Mouse (Mus musculus) heart, embryonic 15.5 days (tissue): Measurements from ENCODE around the gene Rita1. TPM values are rescaled to one million over a fixed set of nuclear protein-coding genes. Genes with fewer than 3 reads are reported as not detected.

Source experiments
- ATAC-seq: fragments of 200-750 bp; cut with Nextera tagmentation; replicated peaks from 2 replicates; pipeline ENCODE4 v1.8.0; 2017; ENCODE audit warnings: low read depth, moderate TSS enrichment; ENCODE audit not compliant: insufficient number of reproducible peaks, insufficient read depth, low FRiP score
- H3K27ac ChIP-seq: fragments of 300-500 bp; sonication (generic); 2 replicates; pipeline ENCODE4 v1.5.1; 2015; ENCODE audit warnings: mild to moderate bottlenecking, inconsistent platforms
- H3K27me3 ChIP-seq: fragments of 300-500 bp; sonication (generic); 2 replicates; pipeline ENCODE4 v1.6.1; 2015; ENCODE audit warnings: inconsistent platforms
- H3K36me3 ChIP-seq: fragments of 300-500 bp; sonication (generic); 2 replicates; pipeline ENCODE4 v1.6.1; 2015; ENCODE audit warnings: mild to moderate bottlenecking, inconsistent platforms
- H3K4me1 ChIP-seq: fragments of 300-500 bp; sonication (generic); replicated peaks from 2 replicates; pipeline ENCODE4 v1.6.1; 2015; ENCODE audit warnings: inconsistent platforms
- H3K4me2 ChIP-seq: fragments of 300-500 bp; sonication (generic); 2 replicates; pipeline ENCODE4 v1.6.1; 2015; ENCODE audit warnings: inconsistent platforms, mild to moderate bottlenecking, moderate library complexity
- H3K4me3 ChIP-seq: fragments of 300-500 bp; sonication (generic); 2 replicates; pipeline ENCODE4 v1.5.1; 2015; ENCODE audit warnings: mild to moderate bottlenecking, inconsistent platforms
- H3K9ac ChIP-seq: fragments of 300-500 bp; sonication (generic); 2 replicates; pipeline ENCODE4 v1.6.1; 2015; ENCODE audit warnings: mild to moderate bottlenecking, inconsistent platforms
- H3K9me3 ChIP-seq: fragments of 300-500 bp; sonication (generic); replicated peaks from 2 replicates; pipeline ENCODE4 v1.6.1; 2016; ENCODE audit warnings: inconsistent platforms
- WGBS: fragments of 180-500 bp; shearing (Covaris S2); methylation state at CpG from one replicate; pipeline ENCODE4 v1.1.7; 2015; ENCODE audit warnings: mixed read lengths; 5-methylcytosine and 5-hydroxymethylcytosine counted together
- polyA plus RNA-seq: library from polyadenylated mRNA; unstranded; fragments of >200 nt; fragmentation: Nextera tagmentation; extraction: Ambion mirVana; gene quantifications from 2 replicates; pipeline ENCODE4 v1.2.1, GENCODE M21; 2015

The Rita1 gene
- polyA plus RNA-seq, 1 experiment from 2014 or later: 12.7 TPM

DNA sequence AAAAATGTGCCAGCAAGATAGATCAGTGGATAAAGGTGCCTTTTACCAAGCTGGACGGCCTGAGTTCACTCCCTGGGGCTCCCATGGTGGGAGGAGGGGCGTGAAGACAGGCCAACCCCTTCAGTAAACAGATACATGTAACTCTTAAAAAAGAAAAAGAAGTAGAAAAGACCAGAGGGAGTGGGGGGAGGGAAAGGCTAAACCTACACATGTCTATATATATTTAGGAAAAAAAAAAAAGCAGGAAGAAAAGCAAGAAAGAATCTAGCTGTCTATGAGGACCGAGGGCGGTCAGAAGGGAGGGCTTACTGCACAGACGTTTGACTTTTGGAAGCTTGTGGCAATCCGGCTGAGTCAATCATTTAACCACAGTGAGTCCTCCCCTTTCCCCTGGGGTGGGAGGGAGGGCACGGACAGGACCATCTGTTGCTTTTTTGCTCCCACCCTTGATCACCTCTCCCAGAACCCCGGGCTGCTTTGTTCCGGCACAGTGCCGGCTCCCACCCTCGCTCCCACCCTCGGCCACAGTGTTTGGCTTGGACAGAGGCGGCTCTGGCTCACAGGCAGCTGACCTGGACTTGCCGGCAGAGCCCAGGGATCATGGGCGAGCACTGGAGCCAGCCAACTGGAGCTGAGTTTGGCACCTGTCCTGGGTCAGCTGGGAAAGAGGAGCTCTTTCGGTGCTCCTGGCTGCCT is 51.6 kb downstream of the Rita1 start:
- Histone ChIP-seq H3K9me3 (no peaks in the 10 kb centered on the region), H3K36me3 (peaks cover 2% of the 10 kb centered on the region; the same call in 1 of the 2 replicates), H3K27ac (peak overlapping the region; percentile 55), H3K4me2 (peak overlapping the region; percentile 43; the same call in 1 of the 2 replicates), H3K4me3 (no peak overlapping the region), H3K9ac (no peak overlapping the region), H3K4me1 (peaks cover 43% of the 10 kb centered on the region), H3K27me3 (no peaks in the 10 kb centered on the region)
- ATAC-seq: 0 out of 2 replicates have a peak, but pooled peaks have one; percentile 24
- 20% methylated on average over 16 of the region's 16 CpGs for WGBS

DNA sequence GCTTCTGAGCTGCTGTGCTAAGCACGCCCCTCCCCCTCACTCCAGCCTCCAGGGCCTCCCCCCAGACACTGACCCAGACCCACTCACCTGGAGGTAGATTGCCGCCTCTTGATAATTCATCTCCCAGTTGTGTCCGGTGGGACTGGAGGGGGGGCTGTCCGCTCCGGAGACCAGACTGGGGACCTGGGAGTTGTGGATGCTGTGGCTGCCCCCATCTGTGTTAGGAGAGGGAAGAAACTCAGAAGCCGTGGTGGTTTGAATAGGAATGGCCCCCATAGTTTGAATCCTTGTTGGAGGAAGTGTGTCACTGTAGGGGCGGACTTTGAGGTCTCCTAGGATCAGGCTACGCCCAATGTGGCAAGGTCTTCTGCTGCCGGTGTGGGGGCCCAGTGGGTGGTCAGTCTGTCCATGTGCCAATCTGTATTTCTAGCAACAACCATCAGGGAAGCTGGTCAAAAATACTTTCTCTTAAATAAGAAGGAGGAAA is 52.2 kb downstream of the Rita1 start:
- no peak overlapping the region for H3K4me3 ChIP-seq
- peaks cover 37% of the 10 kb centered on the region for H3K4me1 ChIP-seq
- no peak for ATAC-seq
- no peaks in the 10 kb centered on the region for H3K27me3 ChIP-seq
- WGBS: 68% methylated on average over 9 of the region's 9 CpGs
- H3K9ac ChIP-seq: no peak overlapping the region
- H3K4me2 ChIP-seq: no peak overlapping the region; the same call in 1 of the 2 replicates
- peaks cover 2% of the 10 kb centered on the region; the same call in 1 of the 2 replicates for H3K36me3 ChIP-seq
- no peaks in the 10 kb centered on the region for H3K9me3 ChIP-seq
- peak overlapping the region; percentile 55; the same call in 1 of the 2 replicates for H3K27ac ChIP-seq

DNA sequence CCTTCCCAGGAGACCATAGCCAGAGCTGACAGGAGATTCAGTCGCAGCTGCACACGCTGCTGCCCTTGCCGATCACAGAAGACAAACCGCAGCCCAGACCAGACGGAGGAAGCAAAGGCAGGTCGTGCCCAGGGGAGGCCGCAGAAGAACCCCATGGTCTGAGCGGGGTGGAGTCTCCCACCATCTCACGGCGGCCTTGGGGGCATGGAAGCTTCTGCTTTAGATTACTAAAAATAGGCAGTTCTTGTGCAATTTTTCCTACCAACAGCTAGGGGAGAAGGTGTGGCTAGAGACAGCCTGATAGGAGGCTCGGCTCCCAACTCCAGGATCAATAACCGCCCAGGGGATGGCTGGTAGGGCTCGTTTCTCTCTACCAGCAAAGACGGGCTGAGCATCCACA is 53.6 kb downstream of the Rita1 start:
- H3K4me2 ChIP-seq: no peak overlapping the region
- H3K4me1 ChIP-seq: peaks cover 31% of the 10 kb centered on the region

DNA sequence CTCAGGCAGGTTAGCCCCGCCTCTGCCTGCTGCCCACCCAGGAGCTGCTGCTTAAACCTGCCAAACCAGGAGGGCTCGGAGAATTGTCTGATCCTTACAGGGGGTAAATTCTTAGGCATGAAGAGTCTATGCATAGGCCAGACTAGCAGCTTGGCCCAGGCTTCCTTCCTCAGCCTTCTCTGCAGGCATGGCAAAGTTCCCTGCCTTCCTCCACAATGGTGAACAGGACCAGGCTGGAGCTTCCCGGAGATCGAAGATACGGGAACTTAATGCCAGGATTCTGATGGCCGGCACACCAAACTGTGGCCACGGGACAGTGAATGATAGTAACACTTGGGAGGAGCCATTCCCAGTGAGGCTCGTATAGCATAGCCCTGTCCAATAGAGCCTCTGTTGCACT is 54.3 kb downstream of the Rita1 start:
- no peaks in the 10 kb centered on the region for H3K27me3 ChIP-seq
- H3K4me3 ChIP-seq: no peak overlapping the region
- no peak overlapping the region for H3K4me2 ChIP-seq
- H3K27ac ChIP-seq: no peak overlapping the region
- peaks cover 24% of the 10 kb centered on the region for H3K4me1 ChIP-seq
- no peak overlapping the region for H3K9ac ChIP-seq
- WGBS: 75% methylated on average over 8 of the region's 8 CpGs
- H3K36me3 ChIP-seq: peaks cover 15% of the 10 kb centered on the region
- no peak for ATAC-seq
- H3K9me3 ChIP-seq: no peaks in the 10 kb centered on the region

More for the DNA sequence above, 53.6 kb downstream of the Rita1 start:
- no peak overlapping the region for H3K27ac ChIP-seq
- WGBS: 55% methylated on average over 14 of the region's 14 CpGs
- H3K4me3 ChIP-seq: no peak overlapping the region
- peaks cover 14% of the 10 kb centered on the region for H3K36me3 ChIP-seq
- no peaks in the 10 kb centered on the region for H3K27me3 ChIP-seq
- H3K9me3 ChIP-seq: no peaks in the 10 kb centered on the region
- no peak overlapping the region for H3K9ac ChIP-seq
- no peak for ATAC-seq

DNA sequence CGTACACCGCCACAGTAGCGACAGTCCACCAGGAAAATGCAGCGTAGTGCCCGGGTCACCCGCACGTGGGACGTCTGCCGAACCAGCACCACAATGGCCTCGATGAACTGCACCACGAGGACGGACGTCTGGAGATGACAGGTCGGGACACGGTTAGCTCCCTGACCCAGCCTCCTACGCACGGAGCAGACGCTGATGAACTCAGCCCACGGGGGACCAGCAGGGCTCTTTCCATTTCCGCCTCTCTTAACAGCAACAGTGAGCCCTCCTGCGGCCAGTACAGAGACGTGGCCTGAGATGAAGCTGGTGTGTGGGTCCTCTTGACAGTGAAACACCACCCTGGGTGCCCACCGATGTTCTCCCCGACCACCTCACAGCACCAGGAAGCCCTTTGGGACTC is 56.5 kb downstream of the Rita1 start:
- no peak for ATAC-seq
- Histone ChIP-seq H3K9ac (no peak overlapping the region), H3K4me1 (peaks cover 14% of the 10 kb centered on the region), H3K4me2 (no peak overlapping the region), H3K4me3 (no peak overlapping the region), H3K27ac (no peak overlapping the region), H3K27me3 (no peaks in the 10 kb centered on the region), H3K9me3 (no peaks in the 10 kb centered on the region), H3K36me3 (peaks cover 22% of the 10 kb centered on the region)
- WGBS: 82% methylated on average over 24 of the region's 24 CpGs

DNA sequence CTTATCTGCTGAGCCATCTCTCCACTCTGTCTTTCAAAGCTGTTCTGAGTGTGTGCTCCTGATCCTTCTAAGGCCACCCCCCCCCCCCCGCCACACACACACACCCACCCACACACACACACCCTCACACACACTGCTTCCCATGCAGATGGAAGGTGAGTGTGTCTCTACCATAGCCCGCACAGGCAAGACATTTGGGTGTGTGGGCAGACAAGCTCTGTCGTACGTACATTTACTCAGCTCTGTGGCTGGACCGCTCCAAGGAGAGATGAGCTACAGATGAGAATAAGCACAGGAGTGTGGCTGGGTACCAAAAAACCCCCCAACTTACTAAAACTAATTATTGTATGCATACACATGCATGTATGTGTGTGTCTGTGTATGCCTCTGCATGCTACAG is 61.7 kb downstream of the Rita1 start:
- 96% methylated on average over 5 of the region's 5 CpGs for WGBS
- no peak for ATAC-seq
- H3K36me3 ChIP-seq: peaks cover 28% of the 10 kb centered on the region
- H3K4me3 ChIP-seq: no peak overlapping the region
- 0 out of 2 replicates have a peak, but pooled peaks cover 2% of the 10 kb centered on the region for H3K4me1 ChIP-seq
- H3K27ac ChIP-seq: no peak overlapping the region
- H3K9ac ChIP-seq: no peak overlapping the region
- H3K9me3 ChIP-seq: no peaks in the 10 kb centered on the region
- no peak overlapping the region for H3K4me2 ChIP-seq
- H3K27me3 ChIP-seq: no peaks in the 10 kb centered on the region

DNA sequence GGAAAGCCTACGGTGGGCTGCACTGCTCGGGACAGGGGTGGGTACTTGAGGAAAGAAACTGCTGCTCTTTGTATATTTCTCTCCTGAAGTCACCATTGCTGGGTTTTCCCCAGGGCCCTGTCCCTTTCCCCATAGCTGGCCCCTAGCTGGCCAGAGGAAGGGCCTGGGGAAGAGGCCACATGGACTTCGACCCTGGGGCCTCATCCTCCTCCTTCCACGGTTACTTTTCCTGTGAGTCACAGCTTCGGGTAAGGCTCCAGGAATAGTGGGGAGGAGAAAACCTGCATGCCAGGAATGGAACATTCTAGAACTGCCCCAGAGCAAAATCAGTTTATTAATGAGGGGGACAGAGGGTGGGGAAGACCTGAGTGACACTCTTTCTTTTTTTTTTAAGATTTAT is 62.3 kb downstream of the Rita1 start:
- ATAC-seq: no peak
- H3K4me1 ChIP-seq: 0 out of 2 replicates have a peak, but pooled peaks cover 2% of the 10 kb centered on the region
- H3K9ac ChIP-seq: no peak overlapping the region
- H3K4me3 ChIP-seq: no peak overlapping the region
- WGBS: 79% methylated on average over 5 of the region's 5 CpGs
- no peaks in the 10 kb centered on the region for H3K27me3 ChIP-seq
- no peak overlapping the region for H3K4me2 ChIP-seq
- H3K36me3 ChIP-seq: peaks cover 28% of the 10 kb centered on the region
- H3K9me3 ChIP-seq: no peaks in the 10 kb centered on the region
- H3K27ac ChIP-seq: no peak overlapping the region

DNA sequence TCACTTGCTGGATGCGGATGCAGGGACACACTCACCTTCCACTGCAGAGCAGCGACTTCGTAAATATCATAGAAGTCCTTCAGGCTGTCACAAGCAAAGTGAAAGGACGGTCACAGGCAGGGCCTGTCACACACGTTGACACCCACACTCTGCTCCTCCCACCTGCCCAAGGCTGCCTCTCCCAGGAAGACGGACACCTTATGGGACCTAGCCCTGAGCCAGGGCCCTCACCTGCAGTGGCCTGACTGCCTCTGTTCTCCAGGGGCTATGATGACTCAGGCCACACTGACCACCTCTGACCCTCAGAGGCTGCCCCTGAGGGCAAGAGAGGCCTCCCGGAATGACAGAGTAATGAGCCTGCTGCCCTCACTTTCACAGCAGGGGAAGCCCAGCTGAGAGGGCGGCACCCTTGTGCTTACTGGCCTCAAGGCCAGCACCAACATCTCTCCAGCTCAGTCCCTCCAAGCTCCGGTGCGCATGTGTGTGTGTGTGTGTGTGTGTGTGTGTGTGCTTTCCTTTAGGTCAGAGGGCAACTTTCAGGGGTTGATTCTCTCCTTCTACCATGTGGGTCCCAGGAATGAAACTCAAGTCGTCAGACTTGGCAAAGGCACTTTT is 64.0 kb downstream of the Rita1 start:
- WGBS: 72% methylated on average over 11 of the region's 11 CpGs
- H3K4me2 ChIP-seq: no peak overlapping the region
- H3K4me1 ChIP-seq: 0 out of 2 replicates have a peak, but pooled peaks cover 2% of the 10 kb centered on the region
- no peak for ATAC-seq
- H3K9me3 ChIP-seq: no peaks in the 10 kb centered on the region
- peaks cover 16% of the 10 kb centered on the region; the same call in 1 of the 2 replicates for H3K36me3 ChIP-seq
- no peak overlapping the region for H3K9ac ChIP-seq
- no peak overlapping the region for H3K4me3 ChIP-seq
- H3K27me3 ChIP-seq: no peaks in the 10 kb centered on the region
- H3K27ac ChIP-seq: no peak overlapping the region

Other genes starting within 250 kb of the Rita1 start
- gene Lhx5, start 180.9 kb downstream of the Rita1 start, polyA plus RNA-seq: not detected in 2 replicates
- gene Sdsl, start 139.8 kb downstream of the Rita1 start, polyA plus RNA-seq: 14.3 and 15.8 TPM in 2 replicates
- gene Sds, start 136.1 kb downstream of the Rita1 start, polyA plus RNA-seq: 0.33 TPM in 1 of 2 replicates, not detected in the other
- gene Plbd2, start 109.0 kb downstream of the Rita1 start, polyA plus RNA-seq: 40.8 and 49.6 TPM in 2 replicates
- gene Slc8b1, start 101.4 kb downstream of the Rita1 start, polyA plus RNA-seq: 2.7 and 5.0 TPM in 2 replicates
- gene Tpcn1, start 23.9 kb downstream of the Rita1 start, polyA plus RNA-seq: 12.4 and 16.8 TPM in 2 replicates
- gene Iqcd, start 23.6 kb downstream of the Rita1 start, polyA plus RNA-seq: 0.19 and 0.46 TPM in 2 replicates
- 23.4 and 32.9 TPM in 2 replicates for gene Ddx54, start 150 bp upstream of the Rita1 start, polyA plus RNA-seq
- gene Cfap73, start 21.6 kb upstream of the Rita1 start, polyA plus RNA-seq: 0.15 TPM in 1 of 2 replicates, not detected in the other
- 0.25 and 0.55 TPM in 2 replicates for gene Rasal1, start 36.2 kb upstream of the Rita1 start, polyA plus RNA-seq
- 1.9 and 12.3 TPM in 2 replicates for gene Dtx1, start 99.3 kb upstream of the Rita1 start, polyA plus RNA-seq
- 0.30 and 0.68 TPM in 2 replicates for gene Oas2, start 137.3 kb upstream of the Rita1 start, polyA plus RNA-seq
- 0.34 and 0.76 TPM in 2 replicates for gene Oas3, start 165.1 kb upstream of the Rita1 start, polyA plus RNA-seq
- 0.09 TPM in 1 of 2 replicates, not detected in the other for gene Oas1e, start 182.9 kb upstream of the Rita1 start, polyA plus RNA-seq
- gene Oas1c, start 199.9 kb upstream of the Rita1 start, polyA plus RNA-seq: 0.73 and 0.84 TPM in 2 replicates
- not detected in 2 replicates for gene Oas1f, start 234.8 kb upstream of the Rita1 start, polyA plus RNA-seq
- gene Oas1h, start 248.8 kb upstream of the Rita1 start, polyA plus RNA-seq: not detected in 2 replicates